Mouse (Mus musculus) forebrain, embryonic 10.5 days (tissue): ENCODE data around the gene Thsd4. TPM values are rescaled to one million over a fixed set of nuclear protein-coding genes. Genes with fewer than 3 reads are reported as not detected.

Source experiments
- DNase-seq: peaks from one replicate; pipeline ENCODE4 v3.0.0-alpha.2; 2017; ENCODE audit warnings: low spot score; ENCODE audit errors: extremely low spot score
- H3K27ac ChIP-seq: fragments of 300-500 bp; sonication (generic); 2 replicates; pipeline ENCODE4 v1.5.1; 2016; ENCODE audit warnings: mild to moderate bottlenecking
- H3K27me3 ChIP-seq: fragments of 300-500 bp; sonication (generic); 2 replicates; pipeline ENCODE4 v1.6.1; 2016; ENCODE audit warnings: mild to moderate bottlenecking; ENCODE audit not compliant: poor library complexity, severe bottlenecking
- H3K36me3 ChIP-seq: fragments of 300-500 bp; sonication (generic); replicated peaks from 2 replicates; pipeline ENCODE4 v1.6.1; 2016; ENCODE audit warnings: mild to moderate bottlenecking, moderate library complexity
- H3K4me1 ChIP-seq: fragments of 300-500 bp; sonication (generic); 2 replicates; pipeline ENCODE4 v1.6.1; 2016
- H3K4me3 ChIP-seq: fragments of 300-500 bp; sonication (generic); 2 replicates; pipeline ENCODE4 v1.5.1; 2016; ENCODE audit warnings: mild to moderate bottlenecking, moderate library complexity
- H3K9me3 ChIP-seq: fragments of 300-500 bp; sonication (generic); 2 replicates; pipeline ENCODE4 v1.6.1; 2016; ENCODE audit warnings: mild to moderate bottlenecking, moderate library complexity
- WGBS: fragments of 180-500 bp; shearing (Covaris S2); methylation state at CpG from one replicate; pipeline ENCODE4 v1.1.7; 2016; 5-methylcytosine and 5-hydroxymethylcytosine counted together
- polyA plus RNA-seq: library from polyadenylated mRNA; unstranded; fragments of >200 nt; fragmentation: Nextera tagmentation; extraction: Ambion mirVana; gene quantifications from 2 replicates; pipeline ENCODE4 v1.2.1, GENCODE M21; 2016

Thsd4 gene
- polyA plus RNA-seq, 1 experiment from 2014 or later, result 3.8 TPM

DNA sequence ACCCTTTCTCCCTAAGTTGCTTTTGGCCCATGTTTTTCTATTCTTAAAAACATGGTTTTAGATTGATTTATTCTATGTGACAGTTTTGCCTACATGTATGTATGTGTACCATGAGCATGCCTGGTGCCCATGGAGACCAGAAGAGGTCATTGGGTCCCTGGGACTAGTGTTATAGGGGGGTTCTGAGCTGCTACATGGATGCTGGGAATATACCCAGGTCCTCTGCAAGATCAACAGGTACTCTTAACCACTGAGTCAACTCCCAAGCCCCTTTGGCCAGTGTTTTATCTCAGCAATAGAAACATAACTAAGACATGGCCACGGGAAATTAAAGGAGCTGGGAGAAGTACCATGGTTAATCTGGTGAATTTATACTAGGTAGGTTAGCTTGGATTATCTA is 371.3 kb downstream of the Thsd4 start:
- Histone ChIP-seq H3K27ac (no peak overlapping the region), H3K9me3 (no peaks in the 10 kb centered on the region; the same call in 1 of the 2 replicates), H3K36me3 (no peaks in the 10 kb centered on the region), H3K4me3 (no peak overlapping the region), H3K27me3 (0 out of 2 replicates have a peak, but pooled peaks cover 3% of the 10 kb centered on the region), H3K4me1 (peaks cover 28% of the 10 kb centered on the region)
- no peak for DNase-seq
- WGBS, result 87% methylated on average over 1 of the region's 1 CpGs

DNA sequence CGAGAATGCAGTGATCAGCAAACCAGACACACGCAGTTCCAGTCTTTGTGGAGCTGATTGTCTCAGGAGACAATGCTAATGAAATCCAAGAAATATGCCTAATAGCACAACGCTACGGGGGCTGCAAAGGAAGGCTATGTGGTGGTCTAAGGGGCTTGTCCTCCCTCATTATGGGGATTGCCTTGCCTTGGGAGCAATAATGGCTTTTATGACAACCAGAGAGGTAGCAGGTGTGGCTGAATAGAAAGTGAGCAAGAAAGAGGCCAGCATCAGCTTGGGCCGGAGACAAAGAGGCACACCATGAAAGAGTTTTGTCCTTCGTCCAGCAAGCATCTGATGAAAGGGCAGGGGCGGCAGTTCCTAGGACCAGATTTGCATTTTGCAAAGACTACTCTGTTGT is 372.9 kb downstream of the Thsd4 start:
- DNase-seq, result peak; percentile 32
- Histone ChIP-seq H3K27me3 (0 out of 2 replicates have a peak, but pooled peaks cover 3% of the 10 kb centered on the region), H3K36me3 (no peaks in the 10 kb centered on the region), H3K9me3 (no peaks in the 10 kb centered on the region; the same call in 1 of the 2 replicates), H3K4me3 (no peak overlapping the region), H3K27ac (peak overlapping the region; percentile 16; the same call in 1 of the 2 replicates), H3K4me1 (peaks cover 28% of the 10 kb centered on the region)
- 37% methylated on average over 7 of the region's 7 CpGs for WGBS

DNA sequence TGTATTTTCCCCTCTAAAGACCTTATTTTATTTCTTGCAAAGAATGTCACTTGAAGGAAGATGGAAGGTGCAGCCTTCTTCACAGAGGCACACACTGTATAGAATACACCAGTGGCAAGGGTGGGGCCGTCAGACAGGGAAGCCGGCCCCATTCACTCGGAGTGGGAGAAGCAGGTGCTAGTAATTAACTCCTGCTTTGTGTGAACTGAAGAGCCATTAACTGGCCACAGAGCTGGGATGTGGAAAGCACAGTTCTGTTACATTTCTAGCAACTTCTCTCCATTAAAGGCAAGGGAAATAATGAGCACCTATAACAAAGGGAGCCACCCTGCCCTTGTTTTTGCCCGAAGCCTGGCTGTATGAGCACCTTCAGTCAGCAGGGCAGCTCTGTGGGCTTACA is 374.4 kb downstream of the Thsd4 start:
- H3K27me3 ChIP-seq, result 0 out of 2 replicates have a peak, but pooled peaks cover 3% of the 10 kb centered on the region
- peak overlapping the region; percentile 45; the same call in 1 of the 2 replicates for H3K27ac ChIP-seq
- no peaks in the 10 kb centered on the region; the same call in 1 of the 2 replicates for H3K9me3 ChIP-seq
- peaks cover 28% of the 10 kb centered on the region for H3K4me1 ChIP-seq
- no peaks in the 10 kb centered on the region for H3K36me3 ChIP-seq
- WGBS, result 49% methylated on average over 4 of the region's 4 CpGs
- DNase-seq, result no peak
- H3K4me3 ChIP-seq, result no peak overlapping the region

DNA sequence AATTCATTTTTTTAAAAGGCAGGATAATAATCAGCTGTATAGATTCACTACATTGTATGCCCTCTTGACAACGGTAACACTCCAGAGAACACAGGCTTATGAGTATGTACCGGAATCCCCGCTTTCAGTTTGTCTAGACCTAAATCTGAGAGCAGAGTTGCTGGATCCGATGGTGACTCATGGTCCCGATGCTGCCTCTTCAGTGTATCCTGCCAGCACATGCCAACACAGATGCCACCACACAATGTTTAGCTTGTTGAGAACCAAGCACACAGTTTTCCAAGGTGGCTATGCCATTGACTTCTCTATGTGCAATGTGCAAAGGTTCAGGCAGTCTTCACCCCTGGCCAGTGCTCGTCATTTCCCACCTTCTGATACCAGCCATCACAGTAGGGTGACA is 378.0 kb downstream of the Thsd4 start:
- Histone ChIP-seq H3K36me3 (no peaks in the 10 kb centered on the region), H3K4me3 (no peak overlapping the region), H3K4me1 (peaks cover 48% of the 10 kb centered on the region), H3K27ac (no peak overlapping the region), H3K27me3 (0 out of 2 replicates have a peak, but pooled peaks cover 3% of the 10 kb centered on the region), H3K9me3 (no peaks in the 10 kb centered on the region)
- DNase-seq, result no peak
- WGBS, result 94% methylated on average over 6 of the region's 6 CpGs

DNA sequence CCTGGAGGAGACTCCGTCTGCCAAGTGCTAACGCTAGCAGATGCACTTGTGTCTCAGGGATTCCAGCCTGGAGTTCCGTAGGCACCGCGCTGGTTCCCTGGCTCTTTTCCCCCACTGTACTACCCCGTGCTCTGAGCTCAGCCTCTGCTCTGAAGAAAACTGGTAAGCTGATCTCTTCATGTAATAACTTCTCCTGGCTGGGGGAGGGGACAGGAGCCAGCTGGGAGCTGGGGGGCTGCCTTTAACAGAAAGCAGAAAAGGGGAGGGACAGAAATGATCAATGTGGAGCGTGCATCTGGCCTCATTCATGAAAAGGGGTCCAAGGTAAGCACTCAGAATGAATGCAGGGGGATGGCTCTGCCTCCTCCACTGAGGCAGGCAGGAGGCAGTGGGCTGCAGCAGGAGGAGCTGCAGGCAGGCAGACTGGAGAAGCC is 380.7 kb downstream of the Thsd4 start:
- Histone ChIP-seq H3K4me1 (peaks cover 33% of the 10 kb centered on the region), H3K36me3 (no peaks in the 10 kb centered on the region), H3K27ac (peak overlapping the region; percentile 62), H3K4me3 (no peak overlapping the region), H3K9me3 (no peaks in the 10 kb centered on the region), H3K27me3 (no peaks in the 10 kb centered on the region)
- DNase-seq, result peak; percentile 19
- WGBS, result 59% methylated on average over 7 of the region's 7 CpGs

DNA sequence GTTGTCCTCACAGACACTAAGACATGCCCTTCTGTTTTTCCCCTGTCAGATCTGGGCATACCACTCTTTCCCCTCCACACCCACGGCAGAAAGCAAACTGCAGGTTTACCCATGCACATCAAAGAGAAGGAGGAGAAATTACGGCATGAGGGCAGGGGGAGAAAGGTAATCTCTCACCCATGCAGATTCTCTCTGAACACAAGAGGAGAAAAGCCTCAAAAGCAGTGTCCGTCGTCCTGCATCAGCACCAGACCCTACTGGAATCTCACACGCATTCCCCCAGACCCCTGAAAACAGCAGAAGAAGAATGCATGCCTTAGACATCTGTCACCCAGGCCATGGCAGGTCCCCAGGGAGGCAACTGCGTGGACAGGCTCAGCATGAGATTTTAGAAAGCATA is 381.4 kb downstream of the Thsd4 start:
- WGBS, result 59% methylated on average over 6 of the region's 6 CpGs
- no peaks in the 10 kb centered on the region for H3K36me3 ChIP-seq
- H3K27ac ChIP-seq, result no peak overlapping the region
- H3K9me3 ChIP-seq, result no peaks in the 10 kb centered on the region
- no peak overlapping the region for H3K4me3 ChIP-seq
- no peaks in the 10 kb centered on the region for H3K27me3 ChIP-seq
- peaks cover 33% of the 10 kb centered on the region for H3K4me1 ChIP-seq
- no peak for DNase-seq

DNA sequence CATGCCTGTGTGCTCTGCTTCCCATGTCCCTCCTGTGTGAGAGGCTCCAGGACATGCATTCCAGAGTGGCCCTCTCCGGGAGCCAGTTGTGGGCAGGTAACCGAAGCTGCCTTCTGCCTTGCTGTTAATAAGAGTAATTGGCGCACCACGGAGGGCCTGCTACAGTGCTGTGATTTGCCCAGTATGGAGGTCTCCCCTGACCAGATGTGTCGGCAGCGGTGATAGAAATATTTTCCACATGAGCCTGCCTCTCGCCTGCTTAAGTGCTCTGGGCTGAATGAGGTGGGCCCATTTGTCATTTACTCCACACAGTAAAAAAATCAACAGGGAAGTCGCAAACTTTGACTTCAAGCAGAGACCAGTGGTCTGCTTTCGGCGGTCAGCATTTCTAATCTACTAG is 382.4 kb downstream of the Thsd4 start:
- H3K27ac ChIP-seq, result no peak overlapping the region
- no peaks in the 10 kb centered on the region for H3K9me3 ChIP-seq
- 88% methylated on average over 10 of the region's 10 CpGs for WGBS
- no peak overlapping the region for H3K4me3 ChIP-seq
- no peaks in the 10 kb centered on the region for H3K27me3 ChIP-seq
- peaks cover 33% of the 10 kb centered on the region for H3K4me1 ChIP-seq
- H3K36me3 ChIP-seq, result no peaks in the 10 kb centered on the region
- no peak for DNase-seq

DNA sequence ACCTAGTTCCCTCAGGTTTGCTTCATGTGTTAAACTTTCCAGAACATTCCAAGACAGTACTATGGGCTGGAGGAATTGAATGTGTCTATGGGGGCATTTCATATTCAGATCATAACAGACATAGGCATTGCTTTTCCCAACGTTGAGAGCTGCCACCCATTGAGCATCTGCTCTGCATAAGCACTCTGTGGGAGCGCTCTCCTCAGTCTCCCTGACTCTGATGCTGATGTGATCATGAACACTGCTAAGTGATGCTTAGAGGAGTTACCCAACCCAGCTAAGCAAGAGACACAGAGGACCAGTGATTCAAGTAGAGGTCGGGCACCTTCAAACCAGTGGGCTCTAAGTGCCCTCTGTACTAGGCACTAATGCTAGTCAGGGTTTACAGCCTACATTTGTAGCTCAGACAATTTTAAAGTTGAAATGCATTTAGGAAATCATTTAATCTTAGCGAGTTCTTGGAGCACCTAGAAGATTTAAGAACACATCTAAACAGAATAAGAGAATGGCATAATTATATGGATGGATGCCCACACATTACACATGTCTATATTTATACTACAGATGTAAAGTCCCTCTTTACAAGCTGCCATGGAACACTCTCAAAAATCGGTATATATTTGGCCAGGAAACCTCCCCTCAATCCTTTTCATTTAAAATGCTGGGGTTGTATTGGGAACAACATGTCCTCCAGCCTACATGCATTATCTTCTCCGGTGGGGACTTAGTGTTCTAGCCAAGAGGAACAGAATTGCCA is 392.4 kb downstream of the Thsd4 start:
- no peak for DNase-seq
- Histone ChIP-seq H3K36me3 (no peaks in the 10 kb centered on the region), H3K27ac (no peak overlapping the region), H3K9me3 (no peaks in the 10 kb centered on the region), H3K4me3 (no peak overlapping the region), H3K27me3 (no peaks in the 10 kb centered on the region), H3K4me1 (peaks cover 9% of the 10 kb centered on the region)
- WGBS, result 84% methylated on average over 6 of the region's 6 CpGs

DNA sequence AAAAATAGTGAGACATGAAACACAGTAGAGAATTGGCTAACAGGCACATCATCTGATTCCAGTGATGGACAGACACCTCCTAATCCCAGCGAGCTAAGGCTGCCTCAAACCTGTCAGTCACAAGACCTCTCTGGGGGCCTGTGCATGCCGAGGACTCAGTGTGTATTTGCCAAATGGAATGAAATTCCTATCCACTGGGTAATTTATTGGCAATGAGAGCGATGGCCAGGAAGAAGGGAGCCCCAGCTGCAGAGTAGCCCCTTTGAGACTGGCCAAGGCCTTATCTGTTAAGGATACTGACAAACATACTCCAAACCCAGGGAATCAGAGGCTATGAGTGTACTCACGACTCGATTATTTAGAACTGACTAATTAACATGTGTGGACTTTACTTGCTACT is 394.9 kb downstream of the Thsd4 start:
- Histone ChIP-seq H3K9me3 (no peaks in the 10 kb centered on the region), H3K4me1 (peaks cover 13% of the 10 kb centered on the region), H3K4me3 (no peak overlapping the region), H3K27me3 (no peaks in the 10 kb centered on the region), H3K27ac (no peak overlapping the region), H3K36me3 (no peaks in the 10 kb centered on the region)
- no peak for DNase-seq
- 90% methylated on average over 5 of the region's 5 CpGs for WGBS

DNA sequence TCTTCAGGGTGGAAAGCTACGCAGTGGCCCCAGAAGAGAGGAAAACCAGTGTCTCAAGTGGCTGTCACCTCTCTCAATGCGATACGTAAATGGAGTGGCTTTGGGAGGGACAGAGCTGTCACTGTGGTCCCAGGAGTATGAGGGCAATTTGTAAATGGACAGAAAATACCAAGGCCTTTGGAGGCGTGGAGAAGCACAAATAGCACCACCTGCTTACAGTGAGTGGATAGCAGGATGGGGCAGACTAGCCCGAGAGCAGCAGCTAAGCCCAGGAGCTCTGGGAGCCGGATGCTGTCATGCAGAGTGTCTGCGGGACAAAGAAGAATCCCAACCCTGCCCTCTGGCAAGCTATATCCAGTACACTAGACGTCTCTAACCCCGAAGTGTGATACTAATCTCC is 397.7 kb downstream of the Thsd4 start:
- Histone ChIP-seq H3K27ac (no peak overlapping the region), H3K9me3 (no peaks in the 10 kb centered on the region), H3K36me3 (no peaks in the 10 kb centered on the region), H3K4me3 (no peak overlapping the region), H3K27me3 (no peaks in the 10 kb centered on the region), H3K4me1 (peaks cover 21% of the 10 kb centered on the region)
- WGBS, result 82% methylated on average over 9 of the region's 9 CpGs
- DNase-seq, result no peak

DNA sequence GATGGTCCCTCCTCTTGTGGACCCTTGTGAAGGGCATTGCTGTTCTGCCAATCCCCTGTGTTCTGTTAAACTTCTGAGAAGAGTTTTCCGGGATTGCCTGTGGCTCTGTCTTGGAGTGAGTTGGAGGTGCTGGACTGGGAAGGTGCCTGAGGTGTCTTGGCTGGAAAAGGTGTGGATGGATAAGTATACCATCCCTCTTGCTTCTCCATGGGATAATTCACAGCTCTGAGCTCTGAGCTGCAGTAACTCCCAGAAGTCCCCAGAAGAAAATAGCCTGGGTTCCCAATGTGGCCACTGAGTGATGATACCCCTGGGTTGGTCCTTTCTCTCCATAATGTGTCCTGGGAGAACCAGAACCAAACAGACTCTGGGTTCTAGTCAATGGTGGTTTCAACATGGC is 398.8 kb downstream of the Thsd4 start:
- Histone ChIP-seq H3K27ac (no peak overlapping the region), H3K9me3 (no peaks in the 10 kb centered on the region), H3K27me3 (no peaks in the 10 kb centered on the region), H3K36me3 (no peaks in the 10 kb centered on the region), H3K4me1 (peaks cover 21% of the 10 kb centered on the region), H3K4me3 (no peak overlapping the region)
- WGBS, result 94% methylated on average over 1 of the region's 1 CpGs
- DNase-seq, result no peak

DNA sequence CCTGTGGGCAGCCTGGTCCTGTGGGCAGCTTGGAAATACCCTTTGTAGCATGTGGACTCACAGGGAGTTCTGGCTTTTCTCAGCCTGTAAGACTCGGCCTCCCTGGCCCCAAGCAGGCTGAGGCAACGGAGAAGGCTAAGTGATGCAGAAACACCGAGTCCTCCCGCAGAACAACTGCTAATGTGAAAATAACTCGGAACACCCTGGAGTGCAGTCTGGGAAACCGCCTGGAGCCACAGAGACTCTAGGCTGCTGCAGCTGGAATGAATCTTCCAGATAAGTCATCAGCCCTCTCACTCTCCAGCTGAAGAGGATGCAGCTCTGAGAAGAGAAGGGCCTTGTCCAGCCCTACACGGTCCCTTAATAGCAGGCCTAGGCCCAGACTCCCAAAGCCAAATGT is 402.0 kb downstream of the Thsd4 start:
- Histone ChIP-seq H3K27me3 (no peaks in the 10 kb centered on the region), H3K27ac (0 out of 2 replicates have a peak overlapping the region, but pooled peaks have one; percentile 20), H3K4me3 (no peak overlapping the region), H3K9me3 (no peaks in the 10 kb centered on the region), H3K36me3 (no peaks in the 10 kb centered on the region), H3K4me1 (peaks cover 15% of the 10 kb centered on the region)
- 67% methylated on average over 7 of the region's 7 CpGs for WGBS
- DNase-seq, result no peak

DNA sequence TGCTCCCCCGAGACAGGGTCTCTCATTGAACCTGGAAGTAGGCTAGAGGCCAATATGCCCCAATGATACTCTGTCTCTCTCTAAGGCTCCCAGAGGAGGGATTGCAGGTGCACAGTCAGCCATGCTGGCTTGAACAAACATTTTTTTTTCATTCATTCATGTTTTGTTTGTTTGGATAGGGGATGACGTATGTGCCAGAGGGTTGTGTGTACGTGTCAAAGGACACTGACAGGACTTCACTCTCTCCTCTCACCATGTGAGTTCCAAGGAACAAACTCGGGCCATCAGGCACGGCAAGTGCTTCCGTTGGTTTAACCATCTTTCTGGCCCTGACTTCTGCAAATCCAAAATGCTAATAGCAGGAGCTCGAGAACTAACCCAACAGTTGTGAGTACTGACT is 404.0 kb downstream of the Thsd4 start:
- H3K9me3 ChIP-seq, result no peaks in the 10 kb centered on the region

More for the DNA sequence above, 404.0 kb downstream of the Thsd4 start:
- H3K27me3 ChIP-seq, result no peaks in the 10 kb centered on the region
- H3K4me3 ChIP-seq, result no peak overlapping the region
- H3K36me3 ChIP-seq, result no peaks in the 10 kb centered on the region
- 90% methylated on average over 7 of the region's 7 CpGs for WGBS
- no peak for DNase-seq
- no peak overlapping the region for H3K27ac ChIP-seq
- peaks cover 8% of the 10 kb centered on the region for H3K4me1 ChIP-seq
